19 mouse cellular contexts compared by ENCODE assay signal in the genomic region with DNA sequence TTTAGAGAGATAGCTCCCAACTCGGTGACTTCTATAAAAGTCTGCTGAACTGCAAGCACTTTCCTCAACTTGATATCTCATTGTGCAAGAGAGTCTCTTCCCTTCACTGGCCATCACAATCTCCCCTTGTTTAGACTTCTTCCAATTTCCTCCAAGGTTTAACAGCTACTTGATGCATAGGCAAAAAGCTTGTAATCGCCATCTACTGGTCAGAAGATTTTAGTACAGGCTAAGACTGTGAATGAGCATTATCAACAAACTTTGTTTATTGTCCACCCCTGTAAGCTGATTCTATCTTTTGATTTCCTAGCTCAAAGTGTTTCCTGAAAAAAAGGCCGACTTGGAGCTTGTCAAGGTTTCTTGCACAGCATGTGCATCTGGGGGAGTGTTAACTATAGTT. TPM values are rescaled to one million over a fixed set of nuclear protein-coding genes. Genes with fewer than 3 reads are reported as not detected.
DNase-seq lines count a peak whose midpoint lies in the region; ATAC-seq and TF ChIP-seq lines count a peak whose summit lies in the region.
"Had no signal": no experiment of that assay in that cellular context is flagged by ENCODE, and none has a peak within 500 bp of the region (broad histone marks: within the 10 kb centered on the region; RNA-seq: fewer than 3 reads in every experiment).

No protein-coding gene starts in this region.

- no peaks in the 10 kb centered on the region for H3K9me3 ChIP-seq in embryonic facial prominence, embryonic 11.5 days (replicated peaks; ENCODE audit: control insufficient read depth, low read length)
- H3K9me3 ChIP-seq in embryonic facial prominence, embryonic 10.5 days, result no peaks in the 10 kb centered on the region
- no peaks in the 10 kb centered on the region for H3K9me3 ChIP-seq in liver, postnatal 0 days (ENCODE audit: low read length)
- H3K9me3 ChIP-seq: embryonic facial prominence, embryonic 15.5 days; limb, embryonic 13.5 days had no signal

- TF ChIP-seq CTCF in liver, postnatal 0 days (IDR thresholded peaks at IDR 0.05; ENCODE audit: low read depth), result peak; percentile 34

- DNase-seq in embryonic facial prominence, embryonic 11.5 days (ENCODE audit: low spot score), result peak; percentile 41
- no peak for DNase-seq in embryonic facial prominence, embryonic 10.5 days (ENCODE audit: low spot score)
- no peak for DNase-seq in liver, postnatal 0 days
- DNase-seq in liver, result no peak
- peak; percentile 4 for DNase-seq in R1 (ENCODE audit: low read depth, low spot score)
- DNase-seq in spleen, postnatal 36 days (ENCODE audit: low spot score in 2 of 2), result no peak
- no peak for DNase-seq in adrenal gland, postnatal 10 days
- DNase-seq: B cell, adult 2 months; cerebellum, adult 2 months; heart, adult 11 months; heart, postnatal 36 days; kidney, adult 18-20 months; thymus, adult 2 months had no signal

- TF ChIP-seq POLR2A in myocyte (IDR thresholded peaks at IDR 0.05; ENCODE audit: insufficient read length, low read depth), result no peak

- H3K4me2 ChIP-seq in embryonic facial prominence, embryonic 11.5 days (ENCODE audit: low read depth, low read length), result no peak overlapping the region
- H3K4me2 ChIP-seq in liver, postnatal 0 days (ENCODE audit: low read depth, low read length), result no peak overlapping the region
- peak overlapping the region; percentile 10 for H3K4me2 ChIP-seq in myocyte (ENCODE audit: low read depth)
- H3K4me2 ChIP-seq: embryonic facial prominence, embryonic 15.5 days; limb, embryonic 13.5 days had no signal

- H3ac ChIP-seq in myocyte (ENCODE audit: control insufficient read depth, insufficient read length), result no peak overlapping the region

- 13% methylated on average over 3 of the region's 3 CpGs for WGBS in embryonic facial prominence, embryonic 11.5 days
- 21% methylated on average over 3 of the region's 3 CpGs for WGBS in embryonic facial prominence, embryonic 10.5 days
- WGBS in liver, postnatal 0 days (ENCODE audit: insufficient replicate concordance), result 21% methylated on average over 3 of the region's 3 CpGs

- no peak for TF ChIP-seq EP300 in liver, postnatal 0 days (IDR thresholded peaks at IDR 0.05; ENCODE audit: low read depth)

- H3K79me2 ChIP-seq in myocyte (ENCODE audit: control insufficient read depth, insufficient read depth), result no peaks in the 10 kb centered on the region

- no peak for ATAC-seq in embryonic facial prominence, embryonic 11.5 days (replicated peaks; ENCODE audit: insufficient number of reproducible peaks, low FRiP score, low TSS enrichment, low read depth)
- ATAC-seq in liver, postnatal 0 days, result no peak

- no peaks in the 10 kb centered on the region for H3K36me3 ChIP-seq in embryonic facial prominence, embryonic 11.5 days (replicated peaks; ENCODE audit: control insufficient read depth, insufficient read depth, low read depth, low read length)
- H3K36me3 ChIP-seq in embryonic facial prominence, embryonic 10.5 days (replicated peaks), result no peaks in the 10 kb centered on the region
- H3K36me3 ChIP-seq in liver, postnatal 0 days (replicated peaks; ENCODE audit: insufficient read depth, low read length), result no peaks in the 10 kb centered on the region
- no peaks in the 10 kb centered on the region for H3K36me3 ChIP-seq in myocyte (ENCODE audit: control insufficient read depth, insufficient read depth)
- H3K36me3 ChIP-seq: embryonic facial prominence, embryonic 15.5 days; limb, embryonic 13.5 days had no signal

- H3K27me3 ChIP-seq in embryonic facial prominence, embryonic 11.5 days (ENCODE audit: control insufficient read depth, insufficient read depth, low read length), result no peaks in the 10 kb centered on the region
- H3K27me3 ChIP-seq in embryonic facial prominence, embryonic 10.5 days (replicated peaks; ENCODE audit: low read depth, poor library complexity, severe bottlenecking), result no peaks in the 10 kb centered on the region
- no peaks in the 10 kb centered on the region for H3K27me3 ChIP-seq in liver, postnatal 0 days (ENCODE audit: insufficient read depth, low read length)
- no peaks in the 10 kb centered on the region for H3K27me3 ChIP-seq in myocyte (ENCODE audit: control insufficient read depth, insufficient read depth, insufficient read length)
- H3K27me3 ChIP-seq: embryonic facial prominence, embryonic 15.5 days; limb, embryonic 13.5 days had no signal

- H3K4me1 ChIP-seq in embryonic facial prominence, embryonic 11.5 days (ENCODE audit: control insufficient read depth, insufficient read depth, low read length), result no peaks in the 10 kb centered on the region
- no peaks in the 10 kb centered on the region for H3K4me1 ChIP-seq in embryonic facial prominence, embryonic 10.5 days
- H3K4me1 ChIP-seq in liver, postnatal 0 days (ENCODE audit: insufficient read depth), result no peaks in the 10 kb centered on the region
- H3K4me1 ChIP-seq: embryonic facial prominence, embryonic 15.5 days; limb, embryonic 13.5 days had no signal

- no peak overlapping the region for H3K4me3 ChIP-seq in embryonic facial prominence, embryonic 11.5 days (ENCODE audit: low read depth, low read length)
- H3K4me3 ChIP-seq in embryonic facial prominence, embryonic 10.5 days, result no peak overlapping the region
- no peak overlapping the region for H3K4me3 ChIP-seq in liver, postnatal 0 days (ENCODE audit: low read depth, low read length)
- no peak overlapping the region for H3K4me3 ChIP-seq in myocyte
- H3K4me3 ChIP-seq: embryonic facial prominence, embryonic 15.5 days; limb, embryonic 13.5 days had no signal

- no peak overlapping the region for H3K9ac ChIP-seq in embryonic facial prominence, embryonic 11.5 days (replicated peaks; ENCODE audit: low read length)
- H3K9ac ChIP-seq in liver, postnatal 0 days (replicated peaks), result no peak overlapping the region
- H3K9ac ChIP-seq: embryonic facial prominence, embryonic 15.5 days; limb, embryonic 13.5 days had no signal

- H3K27ac ChIP-seq in embryonic facial prominence, embryonic 11.5 days (replicated peaks; ENCODE audit: low read depth, low read length), result no peak overlapping the region
- H3K27ac ChIP-seq in embryonic facial prominence, embryonic 10.5 days (replicated peaks), result no peak overlapping the region
- no peak overlapping the region for H3K27ac ChIP-seq in liver, postnatal 0 days (ENCODE audit: low read depth)
- H3K27ac ChIP-seq: embryonic facial prominence, embryonic 15.5 days; limb, embryonic 13.5 days had no signal

TF ChIP-seq in myocyte, 11 proteins besides CTCF, POLR2A, EP300 and RAD21:
- TF ChIP-seq TCF3 (IDR thresholded peaks at IDR 0.05; ENCODE audit: insufficient read length, low read depth), result no peak

RNA-seq across cellular contexts. Expression of gene Tent5d, which starts 24.5 kb away (rescaled TPM):
- 0.20 and 0.38 TPM in 2 replicates for polyA plus RNA-seq in embryonic facial prominence, embryonic 11.5 days (2014; fragmentation: Nextera tagmentation; extraction: Ambion mirVana)
- polyA plus RNA-seq in embryonic facial prominence, embryonic 10.5 days (2016; fragmentation: Nextera tagmentation; extraction: Ambion mirVana), result 0.05 and 0.42 TPM in 2 replicates
- polyA plus RNA-seq in liver, postnatal 0 days (2015; fragmentation: Nextera tagmentation; extraction: Ambion mirVana), result not detected in 2 replicates
- polyA plus RNA-seq in myocyte (2012; fragmentation: generic; extraction: Trizol), result not detected
- total RNA-seq in adrenal gland, postnatal 10 days (2021), result not detected
- total RNA-seq: adrenal gland, postnatal 4 days; heart, postnatal 36 days; layer of hippocampus, postnatal 10 days had no signal
- polyA plus RNA-seq: cerebellum, adult 2 months; embryonic facial prominence, embryonic 15.5 days; spleen, adult 2 months; thymus, adult 2 months had no signal

RNA-seq across cellular contexts. Expression of gene 2610002M06Rik, which starts 48.2 kb away (rescaled TPM):
- polyA plus RNA-seq in embryonic facial prominence, embryonic 11.5 days (2014; fragmentation: Nextera tagmentation; extraction: Ambion mirVana), result 10.0 and 10.5 TPM in 2 replicates
- 5.9 and 7.6 TPM in 2 replicates for polyA plus RNA-seq in embryonic facial prominence, embryonic 10.5 days (2016; fragmentation: Nextera tagmentation; extraction: Ambion mirVana)
- polyA plus RNA-seq in liver, postnatal 0 days (2015; fragmentation: Nextera tagmentation; extraction: Ambion mirVana), result 7.2 and 7.6 TPM in 2 replicates
- 2.4 TPM for polyA plus RNA-seq in myocyte (2012; fragmentation: generic; extraction: Trizol)
- total RNA-seq in adrenal gland, postnatal 10 days (2021), result 10 to 100 TPM; 10.3 to 10.8 TPM

Comparison
In these comparisons a context has a peak if more than half of its experiments do, and no peak if none do; other contexts are left out.
1. DNase-seq: peak in embryonic facial prominence, embryonic 11.5 days (single experiment) and R1 (single experiment); none in embryonic facial prominence, embryonic 10.5 days (single experiment), liver, postnatal 0 days (single experiment), liver (single experiment), spleen, postnatal 36 days (0 of 2) and adrenal gland, postnatal 10 days (single experiment).